In the genomic region with DNA sequence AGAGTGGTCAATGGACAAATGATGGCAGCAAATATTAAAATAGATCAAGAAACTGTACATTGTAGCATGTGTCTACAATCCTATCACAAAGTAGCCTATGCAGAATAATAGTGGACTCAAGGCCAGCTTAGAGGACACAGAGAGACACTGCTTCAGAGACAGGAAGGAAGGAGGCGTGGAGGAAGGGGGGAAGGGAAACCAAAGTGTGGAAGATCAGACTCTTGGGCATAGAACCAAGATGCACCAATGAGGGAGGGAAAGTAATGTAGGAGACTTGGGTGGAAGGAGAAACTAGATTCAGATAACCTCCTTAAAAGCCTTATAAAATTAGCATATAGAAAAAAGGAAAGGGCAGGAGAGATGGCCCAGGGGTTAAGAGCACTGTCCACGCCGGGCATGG, we compare ENCODE assay signal across 18 mouse cellular contexts.
"Had no signal": no experiment of that assay in that cellular context is flagged by ENCODE, and none has a peak within 500 bp of the region (broad histone marks: within the 10 kb centered on the region; RNA-seq: fewer than 3 reads in every experiment).

No protein-coding gene starts in this region.

- DNase-seq: kidney, adult 2 months; kidney, postnatal 10 days; kidney, postnatal 4 days; left cerebral cortex, postnatal 4 days; liver, embryonic 13.5 days; lung, adult 2 months; retina, postnatal 1 day; right cerebral cortex, postnatal 25 days; thymus, postnatal 25 days had no signal

- ATAC-seq: intestine, postnatal 0 days; midbrain, embryonic 16.5 days had no signal

- H3K9ac ChIP-seq: kidney, embryonic 15.5 days; limb, embryonic 12.5 days; limb, embryonic 15.5 days; liver, embryonic 13.5 days; midbrain, embryonic 12.5 days; neural tube, embryonic 13.5 days had no signal

- H3K9me3 ChIP-seq: kidney, embryonic 15.5 days; limb, embryonic 12.5 days; limb, embryonic 15.5 days; liver, embryonic 13.5 days; midbrain, embryonic 12.5 days; neural tube, embryonic 13.5 days had no signal

- H3K4me2 ChIP-seq: kidney, embryonic 15.5 days; limb, embryonic 12.5 days; limb, embryonic 15.5 days; liver, embryonic 13.5 days; midbrain, embryonic 12.5 days; neural tube, embryonic 13.5 days had no signal

- H3K4me3 ChIP-seq: kidney, embryonic 15.5 days; limb, embryonic 12.5 days; limb, embryonic 15.5 days; liver, embryonic 13.5 days; midbrain, embryonic 12.5 days; myocyte; neural tube, embryonic 13.5 days had no signal

- H3K36me3 ChIP-seq: limb, embryonic 15.5 days had no signal

- H3K27me3 ChIP-seq: kidney, embryonic 15.5 days; limb, embryonic 12.5 days; limb, embryonic 15.5 days; liver, embryonic 13.5 days; midbrain, embryonic 12.5 days; neural tube, embryonic 13.5 days had no signal

- H3K27ac ChIP-seq: kidney, embryonic 15.5 days; limb, embryonic 12.5 days; limb, embryonic 15.5 days; liver, embryonic 13.5 days; midbrain, embryonic 12.5 days; neural tube, embryonic 13.5 days; stomach, postnatal 0 days had no signal
